Mouse (Mus musculus) C2C12 (cell line): ENCODE measurements at regions not wholly inside any gene's neighbourhood (a gene's known extent, or its start where the extent isn't known, plus 50 kb on each side); places are given as distances from the start of the nearest gene placed in this dataset.

Source experiments
- H3K27me3 ChIP-seq: one replicate; pipeline ENCODE4 v1.6.1; 2011; ENCODE audit not compliant: control insufficient read depth, insufficient read depth, insufficient read length
- H3K36me3 ChIP-seq: one replicate; pipeline ENCODE4 v1.6.1; 2011; ENCODE audit not compliant: control insufficient read depth, insufficient read depth
- H3K4me3 ChIP-seq: one replicate; pipeline ENCODE4 v1.5.1; 2011; ENCODE audit warnings: mild to moderate bottlenecking, control low read depth; ENCODE audit not compliant: poor library complexity, insufficient read depth, severe bottlenecking
- H3K79me2 ChIP-seq: one replicate; pipeline ENCODE4 v1.6.1; 2011; ENCODE audit not compliant: control insufficient read depth, insufficient read depth
- H3K79me3 ChIP-seq: one replicate; pipeline ENCODE4 v1.6.1; 2011; ENCODE audit warnings: low read depth, control low read depth
- H3ac ChIP-seq: one replicate; pipeline ENCODE3; 2011; ENCODE audit warnings: low read depth; ENCODE audit not compliant: control insufficient read depth, insufficient read length
- CEBPB ChIP-seq: IDR thresholded peaks from one replicate; pipeline ENCODE4 v1.6.1; 2011; ENCODE audit warnings: low read depth, mild to moderate bottlenecking, control low read depth, moderate library complexity
- CTCF ChIP-seq: IDR thresholded peaks from one replicate; pipeline ENCODE4 v1.5.1; 2011; ENCODE audit not compliant: control insufficient read depth, insufficient read depth, insufficient read length
- FOSL1 ChIP-seq: IDR thresholded peaks from one replicate; pipeline ENCODE4 v1.8.0; 2011; ENCODE audit warnings: mild to moderate bottlenecking, low read length; ENCODE audit not compliant: poor library complexity, insufficient read depth, severe bottlenecking
- MAX ChIP-seq: IDR thresholded peaks from one replicate; pipeline ENCODE4 v1.6.1; 2011; ENCODE audit warnings: mild to moderate bottlenecking, control low read depth
- MYOD1 ChIP-seq: IDR thresholded peaks from one replicate; pipeline ENCODE4 v1.6.1; 2011; ENCODE audit warnings: low read depth; ENCODE audit not compliant: control insufficient read depth, insufficient read length
- MYOG ChIP-seq: IDR thresholded peaks from one replicate; pipeline ENCODE4 v1.6.1; 2011; ENCODE audit not compliant: control insufficient read depth, insufficient read length; ENCODE audit errors: extremely low read depth
- USF1 ChIP-seq: IDR thresholded peaks from one replicate; pipeline ENCODE4 v1.6.1; 2011; ENCODE audit warnings: low read depth, mild to moderate bottlenecking, control low read depth, moderate library complexity

DNA sequence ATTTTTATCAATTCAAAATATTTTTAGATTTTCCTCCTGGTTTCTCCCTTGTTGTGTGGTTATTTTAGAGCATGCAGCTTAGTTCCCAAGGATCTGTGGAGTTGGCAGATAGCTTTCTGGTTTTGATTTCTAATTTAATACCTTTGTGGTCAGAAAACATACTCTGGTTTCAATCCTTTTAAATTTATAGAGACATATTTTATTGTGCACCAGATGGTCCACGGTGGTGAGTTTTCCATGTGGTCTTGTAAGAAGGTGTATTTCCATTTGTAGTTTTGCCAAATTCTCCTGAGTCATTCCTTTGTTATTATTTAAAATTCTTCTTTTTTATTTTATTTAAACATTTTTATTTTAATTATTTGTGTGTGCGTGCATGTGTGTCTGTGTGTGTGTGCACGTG is 154.5 kb downstream of the Lyplal1 start:
- Histone ChIP-seq H3K36me3 (no peaks in the 10 kb centered on the region), H3ac (no peak overlapping the region), H3K27me3 (no peaks in the 10 kb centered on the region), H3K79me3 (no peaks in the 10 kb centered on the region), H3K4me3 (no peak overlapping the region), H3K79me2 (no peaks in the 10 kb centered on the region)
- no peak for TF ChIP-seq FOSL1
- TF ChIP-seq MAX = no peak
- TF ChIP-seq USF1 = no peak
- no peak for TF ChIP-seq MYOG
- no peak for TF ChIP-seq MYOD1
- no peak for TF ChIP-seq CEBPB
- TF ChIP-seq CTCF = no peak

DNA sequence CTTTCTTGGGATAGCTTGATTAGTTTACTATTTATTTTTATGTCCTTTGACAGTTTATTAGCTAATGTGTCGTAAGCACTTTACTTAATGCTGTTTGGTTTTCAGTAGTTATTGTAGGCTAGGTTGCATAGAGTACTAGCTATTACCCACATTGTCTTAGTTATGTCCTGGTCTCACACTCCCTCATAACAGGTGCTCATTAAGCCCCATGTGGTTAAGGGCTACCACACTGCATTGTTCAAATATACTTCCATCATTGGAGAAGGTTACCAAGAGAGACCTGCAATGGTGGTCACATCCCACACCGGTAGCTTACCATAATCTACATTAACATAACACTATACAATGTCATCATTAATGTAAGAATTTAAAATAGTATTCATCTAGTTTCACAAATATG is 153.3 kb downstream of the Lyplal1 start:
- H3K27me3 ChIP-seq = no peaks in the 10 kb centered on the region
- no peak overlapping the region for H3K4me3 ChIP-seq
- TF ChIP-seq MYOG (no peak), CEBPB (no peak), MYOD1 (no peak), USF1 (no peak), MAX (no peak), FOSL1 (no peak), CTCF (no peak)
- no peaks in the 10 kb centered on the region for H3K36me3 ChIP-seq
- no peaks in the 10 kb centered on the region for H3K79me2 ChIP-seq
- H3K79me3 ChIP-seq = no peaks in the 10 kb centered on the region
- H3ac ChIP-seq = no peak overlapping the region

DNA sequence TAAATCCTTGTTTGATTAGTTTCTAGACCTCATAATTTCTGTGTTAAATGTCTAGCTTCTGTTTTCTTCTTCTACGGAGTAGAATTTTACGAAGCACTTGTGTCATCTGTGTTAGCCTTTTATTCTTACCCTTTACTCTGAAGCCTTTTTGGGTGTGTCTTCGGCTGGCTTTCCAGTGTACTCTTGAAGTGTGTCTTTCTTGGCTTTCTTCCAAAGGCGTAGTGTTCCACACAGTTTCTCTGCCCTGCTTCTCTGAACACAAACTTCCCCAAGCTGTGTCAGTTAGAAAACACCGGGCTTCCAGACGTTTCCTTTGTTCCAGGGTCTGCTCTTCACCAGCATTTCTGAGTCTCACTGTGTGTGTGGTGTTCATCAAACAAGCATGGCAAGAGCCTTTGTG is 152.7 kb downstream of the Lyplal1 start:
- H3K79me2 ChIP-seq = no peaks in the 10 kb centered on the region
- H3K79me3 ChIP-seq = no peaks in the 10 kb centered on the region
- no peak overlapping the region for H3K4me3 ChIP-seq
- H3ac ChIP-seq = no peak overlapping the region
- TF ChIP-seq FOSL1 (no peak), MYOD1 (no peak), CTCF (no peak), MAX (no peak), MYOG (no peak), USF1 (no peak), CEBPB (no peak)
- no peaks in the 10 kb centered on the region for H3K27me3 ChIP-seq
- no peaks in the 10 kb centered on the region for H3K36me3 ChIP-seq

DNA sequence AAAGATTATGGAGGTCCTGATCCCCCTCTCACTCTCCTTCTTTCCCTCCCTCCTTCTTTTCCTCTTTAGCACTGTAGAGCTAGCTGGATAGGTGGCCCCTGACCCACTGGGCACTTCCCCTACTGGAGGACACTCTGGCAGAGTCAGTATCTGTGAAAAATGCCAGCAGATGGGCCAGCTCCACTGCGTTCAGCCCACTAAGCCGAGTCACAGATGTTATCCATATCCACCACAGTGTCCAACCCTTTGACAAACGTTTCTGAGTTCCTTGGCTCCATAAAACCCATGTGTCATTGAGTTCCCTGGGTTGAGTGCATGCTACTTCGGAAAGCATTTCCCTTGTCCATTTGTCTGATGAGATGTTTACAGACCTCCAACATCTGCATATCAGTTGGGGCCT is 149.9 kb downstream of the Lyplal1 start:
- TF ChIP-seq FOSL1 (no peak), CTCF (no peak), MYOD1 (no peak)
- no peaks in the 10 kb centered on the region for H3K79me2 ChIP-seq
- H3K36me3 ChIP-seq = no peaks in the 10 kb centered on the region
- H3K27me3 ChIP-seq = no peaks in the 10 kb centered on the region
- no peaks in the 10 kb centered on the region for H3K79me3 ChIP-seq
- no peak overlapping the region for H3ac ChIP-seq
- no peak overlapping the region for H3K4me3 ChIP-seq

DNA sequence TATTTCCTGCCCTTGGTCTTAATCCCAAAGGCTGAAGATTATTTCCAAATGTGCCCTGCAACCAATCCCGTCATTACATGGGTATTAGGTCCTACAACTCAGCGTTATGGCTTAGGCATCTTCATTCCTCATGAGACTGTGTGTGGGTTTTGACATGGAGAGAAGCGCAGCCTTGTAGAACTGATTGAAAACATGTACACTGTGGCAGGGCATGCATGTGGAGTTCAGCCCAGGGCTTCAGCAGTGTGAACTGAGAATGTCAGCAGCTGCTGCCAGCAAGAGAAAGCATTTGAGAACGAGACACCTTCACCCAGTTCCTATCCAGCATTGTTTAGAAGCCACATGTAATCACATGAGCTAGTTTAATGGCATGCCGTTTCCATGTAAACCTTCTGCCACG is 149.3 kb downstream of the Lyplal1 start:
- H3ac ChIP-seq = no peak overlapping the region
- H3K27me3 ChIP-seq = no peaks in the 10 kb centered on the region
- H3K79me3 ChIP-seq = no peaks in the 10 kb centered on the region
- H3K36me3 ChIP-seq = no peaks in the 10 kb centered on the region
- no peak overlapping the region for H3K4me3 ChIP-seq
- no peaks in the 10 kb centered on the region for H3K79me2 ChIP-seq
- TF ChIP-seq CTCF (no peak), CEBPB (no peak), MYOG (no peak)

DNA sequence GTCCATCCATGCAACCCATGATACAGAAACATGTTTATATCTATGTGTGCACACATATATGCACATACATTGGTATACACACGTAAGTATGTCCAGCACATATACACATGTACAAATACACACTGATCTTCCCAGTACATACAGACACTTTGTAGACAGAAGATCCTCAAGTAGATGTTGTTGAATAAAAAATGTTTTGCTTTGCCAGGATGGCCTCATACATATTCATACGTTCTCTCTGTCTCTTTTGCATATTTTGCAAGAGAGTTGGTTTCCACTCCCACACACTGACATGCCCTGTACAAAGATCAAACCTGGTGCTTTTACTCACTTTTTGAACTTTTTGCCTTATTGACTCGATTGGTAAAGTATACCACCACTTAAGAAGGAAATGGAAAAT is 148.5 kb downstream of the Lyplal1 start:
- no peaks in the 10 kb centered on the region for H3K79me2 ChIP-seq
- H3K27me3 ChIP-seq = no peaks in the 10 kb centered on the region
- no peak overlapping the region for H3K4me3 ChIP-seq
- TF ChIP-seq CEBPB (no peak), FOSL1 (no peak), MYOG (no peak), MAX (no peak), USF1 (no peak), CTCF (no peak), MYOD1 (no peak)
- H3K36me3 ChIP-seq = no peaks in the 10 kb centered on the region
- no peaks in the 10 kb centered on the region for H3K79me3 ChIP-seq
- H3ac ChIP-seq = no peak overlapping the region
